ENCODE assay signal across 9 mouse cellular contexts in the genomic region with DNA sequence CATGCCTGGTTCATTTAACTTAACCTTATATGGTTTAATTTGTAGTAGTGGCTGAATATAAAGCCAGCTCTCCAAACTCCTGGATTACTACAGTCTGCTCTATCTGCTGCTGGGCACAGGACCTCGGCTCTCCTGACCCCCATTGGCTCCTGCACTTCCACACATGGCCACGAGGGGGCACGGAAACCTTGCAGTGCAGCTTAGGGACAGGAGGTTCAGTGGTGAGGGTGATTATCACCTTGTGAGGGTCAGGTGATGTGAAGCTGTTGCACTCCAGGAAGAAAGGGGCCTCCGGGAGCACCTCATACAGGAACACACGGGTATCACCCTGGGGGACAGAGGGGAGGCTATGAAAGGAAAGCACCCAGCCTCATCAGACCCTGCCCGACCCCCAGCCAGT. TPM values are rescaled to one million over a fixed set of nuclear protein-coding genes. Genes with fewer than 3 reads are reported as not detected.
A peak's percentile ranks its signal among the peaks of the same experiment; 100 is the strongest.
DNase-seq lines count a peak whose midpoint lies in the region; ATAC-seq and TF ChIP-seq lines count a peak whose summit lies in the region.
"Had no signal": no experiment of that assay in that cellular context is flagged by ENCODE, and none has a peak within 500 bp of the region (broad histone marks: within the 10 kb centered on the region; RNA-seq: fewer than 3 reads in every experiment).

No protein-coding gene starts in this region.

- no peaks in the 10 kb centered on the region for H3K27me3 ChIP-seq in heart, embryonic 10.5 days (ENCODE audit: insufficient read depth, poor library complexity, severe bottlenecking)
- no peaks in the 10 kb centered on the region for H3K27me3 ChIP-seq in kidney, postnatal 0 days (ENCODE audit: insufficient read depth, low read length)
- no peaks in the 10 kb centered on the region for H3K27me3 ChIP-seq in liver, embryonic 16.5 days (ENCODE audit: control insufficient read depth, insufficient read depth, low read depth, low read length)

- DNase-seq in B cell, adult 2 months, result peak; percentile 91
- DNase-seq in adrenal gland, adult 2 months, result peak; percentile 84
- peak; percentile 55 for DNase-seq in embryo, embryonic 11.5 days (ENCODE audit: low read depth, low spot score)
- peak; percentile 90 for DNase-seq in heart, embryonic 10.5 days (ENCODE audit: low spot score)
- DNase-seq in kidney, postnatal 0 days (ENCODE audit: low spot score), result peak; percentile 80
- peak; percentile 40 for DNase-seq in ovary, adult 18-20 months (ENCODE audit: low spot score)
- peak; percentile 68 to 86 for DNase-seq in thymus, postnatal 10 days (ENCODE audit: low spot score in 2 of 2)

- no peak overlapping the region; the same call in 1 of the 2 replicates for H3K27ac ChIP-seq in heart, embryonic 10.5 days
- H3K27ac ChIP-seq in kidney, postnatal 0 days, result no peak overlapping the region
- no peak overlapping the region for H3K27ac ChIP-seq in liver, embryonic 16.5 days (ENCODE audit: low read length)

- peaks cover 41% of the 10 kb centered on the region for H3K36me3 ChIP-seq in heart, embryonic 10.5 days
- H3K36me3 ChIP-seq in kidney, postnatal 0 days (ENCODE audit: insufficient read depth, low read length), result peaks cover 15% of the 10 kb centered on the region; the same call in 1 of the 2 replicates
- H3K36me3 ChIP-seq in liver, embryonic 16.5 days (ENCODE audit: control insufficient read depth, insufficient read depth), result no peaks in the 10 kb centered on the region; the same call in none of the 2 replicates

- H3K9ac ChIP-seq in kidney, postnatal 0 days (ENCODE audit: low read depth, low read length), result no peak overlapping the region
- H3K9ac ChIP-seq in liver, embryonic 16.5 days (ENCODE audit: low read depth, low read length), result no peak overlapping the region

- 17% methylated on average over 6 of the region's 6 CpGs for whole genome bisulfite sequencing in heart, embryonic 10.5 days
- WGBS in kidney, postnatal 0 days, result 19% methylated on average over 6 of the region's 6 CpGs
- 19% methylated on average over 6 of the region's 6 CpGs for WGBS in liver, embryonic 16.5 days (ENCODE audit: insufficient replicate concordance)

- peak; percentile 98 for TF ChIP-seq CTCF in kidney, postnatal 0 days (IDR thresholded peaks at IDR 0.05; ENCODE audit: low read depth)

- H3K9me3 ChIP-seq in heart, embryonic 10.5 days, result no peaks in the 10 kb centered on the region
- H3K9me3 ChIP-seq in kidney, postnatal 0 days (replicated peaks; ENCODE audit: low read length), result no peaks in the 10 kb centered on the region
- no peaks in the 10 kb centered on the region for H3K9me3 ChIP-seq in liver, embryonic 16.5 days (replicated peaks; ENCODE audit: control insufficient read depth, low read length)

- no peak overlapping the region for H3K4me2 ChIP-seq in kidney, postnatal 0 days (ENCODE audit: low read length)
- no peak overlapping the region for H3K4me2 ChIP-seq in liver, embryonic 16.5 days (ENCODE audit: low read depth, low read length)

- peak; percentile 47; the same call in 1 of the 2 replicates for ATAC-seq in kidney, postnatal 0 days (replicated peaks; ENCODE audit: low FRiP score, low read depth)
- ATAC-seq in liver, embryonic 16.5 days (ENCODE audit: low read depth), result peak; percentile 43

- peaks cover 21% of the 10 kb centered on the region for H3K4me1 ChIP-seq in heart, embryonic 10.5 days
- H3K4me1 ChIP-seq in kidney, postnatal 0 days (replicated peaks; ENCODE audit: insufficient read depth, low read length), result peaks cover 4% of the 10 kb centered on the region; the same call in 1 of the 2 replicates
- H3K4me1 ChIP-seq in liver, embryonic 16.5 days (ENCODE audit: control insufficient read depth, low read depth, low read length), result peaks cover 4% of the 10 kb centered on the region

- H3K4me3 ChIP-seq in heart, embryonic 10.5 days, result no peak overlapping the region
- no peak overlapping the region for H3K4me3 ChIP-seq in kidney, postnatal 0 days (replicated peaks; ENCODE audit: low read depth, low read length)
- H3K4me3 ChIP-seq in liver, embryonic 16.5 days (ENCODE audit: low read depth, low read length), result no peak overlapping the region
- H3K4me3 ChIP-seq: erythroblast, embryonic 14.5 days had no signal

RNA-seq across cellular contexts. Expression of a gene that starts 5.2 kb away (rescaled TPM):
- 100 to 1,000 TPM; 104 to 111 TPM for total RNA-seq in adrenal gland, adult 2 months (2021)
- 16.0 and 33.4 TPM in 2 replicates for polyA plus RNA-seq in adrenal gland, adult 2 months (2012; rRNA removed)
- 116 and 130 TPM in 2 replicates for polyA plus RNA-seq in heart, embryonic 10.5 days (2016; fragmentation: Nextera tagmentation; extraction: Ambion mirVana)
- polyA plus RNA-seq in kidney, postnatal 0 days (2015; fragmentation: Nextera tagmentation; extraction: Ambion mirVana), result 105 and 106 TPM in 2 replicates
- polyA plus RNA-seq in liver, embryonic 16.5 days (2015; fragmentation: Nextera tagmentation; extraction: Ambion mirVana), result 50.8 and 54.5 TPM in 2 replicates

RNA-seq across cellular contexts. Expression of a gene that starts 9.8 kb away (rescaled TPM):
- 10 to 100 TPM in 1 of 2 experiments, 1 to 10 TPM in 1; 8.4 to 15.4 TPM for total RNA-seq in adrenal gland, adult 2 months (2021)
- 28.1 and 30.9 TPM in 2 replicates for polyA plus RNA-seq in adrenal gland, adult 2 months (2012; rRNA removed)
- polyA plus RNA-seq in heart, embryonic 10.5 days (2016; fragmentation: Nextera tagmentation; extraction: Ambion mirVana), result 13.7 and 16.9 TPM in 2 replicates
- 20.4 and 21.1 TPM in 2 replicates for polyA plus RNA-seq in kidney, postnatal 0 days (2015; fragmentation: Nextera tagmentation; extraction: Ambion mirVana)
- polyA plus RNA-seq in liver, embryonic 16.5 days (2015; fragmentation: Nextera tagmentation; extraction: Ambion mirVana), result 2.0 and 3.0 TPM in 2 replicates

RNA-seq across cellular contexts. Expression of a gene that starts 9.8 kb away (rescaled TPM):
- total RNA-seq in adrenal gland, adult 2 months (2021), result 100 to 1,000 TPM; 122 to 148 TPM
- polyA plus RNA-seq in adrenal gland, adult 2 months (2012; rRNA removed), result 33.2 and 37.5 TPM in 2 replicates
- 78.3 and 85.5 TPM in 2 replicates for polyA plus RNA-seq in heart, embryonic 10.5 days (2016; fragmentation: Nextera tagmentation; extraction: Ambion mirVana)
- 87.8 and 89.3 TPM in 2 replicates for polyA plus RNA-seq in kidney, postnatal 0 days (2015; fragmentation: Nextera tagmentation; extraction: Ambion mirVana)
- polyA plus RNA-seq in liver, embryonic 16.5 days (2015; fragmentation: Nextera tagmentation; extraction: Ambion mirVana), result 46.5 and 47.3 TPM in 2 replicates

RNA-seq across cellular contexts. Expression of a gene that starts 35.4 kb away (rescaled TPM):
- 10 to 100 TPM; 17.3 to 27.4 TPM for total RNA-seq in adrenal gland, adult 2 months (2021)
- polyA plus RNA-seq in adrenal gland, adult 2 months (2012; rRNA removed), result 28.9 and 29.3 TPM in 2 replicates
- polyA plus RNA-seq in heart, embryonic 10.5 days (2016; fragmentation: Nextera tagmentation; extraction: Ambion mirVana), result 13.9 and 20.7 TPM in 2 replicates
- polyA plus RNA-seq in kidney, postnatal 0 days (2015; fragmentation: Nextera tagmentation; extraction: Ambion mirVana), result 74.6 and 78.8 TPM in 2 replicates
- polyA plus RNA-seq in liver, embryonic 16.5 days (2015; fragmentation: Nextera tagmentation; extraction: Ambion mirVana), result 2.1 and 2.5 TPM in 2 replicates

RNA-seq across cellular contexts. Expression of a gene that starts 49.6 kb away (rescaled TPM):
- total RNA-seq in adrenal gland, adult 2 months (2021), result 10 to 100 TPM; 27.3 to 35.5 TPM
- 58.0 and 60.3 TPM in 2 replicates for polyA plus RNA-seq in adrenal gland, adult 2 months (2012; rRNA removed)
- 22.7 and 23.9 TPM in 2 replicates for polyA plus RNA-seq in heart, embryonic 10.5 days (2016; fragmentation: Nextera tagmentation; extraction: Ambion mirVana)
- 13.1 and 16.8 TPM in 2 replicates for polyA plus RNA-seq in kidney, postnatal 0 days (2015; fragmentation: Nextera tagmentation; extraction: Ambion mirVana)
- polyA plus RNA-seq in liver, embryonic 16.5 days (2015; fragmentation: Nextera tagmentation; extraction: Ambion mirVana), result 10.1 and 13.5 TPM in 2 replicates

Comparison
In these comparisons a context has a peak if more than half of its experiments do, and no peak if none do; other contexts are left out.
1. DNase-seq: peak in every context shown above with its lines; median percentile 91 in B cell, adult 2 months; 90 in heart, embryonic 10.5 days; 84 in adrenal gland, adult 2 months; 80 in kidney, postnatal 0 days; 77 in thymus, postnatal 10 days; 55 in embryo, embryonic 11.5 days; 40 in ovary, adult 18-20 months.